Mouse (Mus musculus) CH12F3 (cell line): ENCODE measurements at regions not wholly inside any gene's neighbourhood (a gene's known extent, or its start where the extent isn't known, plus 50 kb on each side); places are given as distances from the start of the nearest gene placed in this dataset.

Experiments
- in situ Hi-C: fragments of 300-500 bp; cut with MboI; formaldehyde crosslinking; loops from 2 replicates; pipeline ENCODE4 v1.14.3; 2020; ENCODE audit warnings: low sequenced_read_pairs

- in situ Hi-C loops, result no loop called here
These were observed 79.1 kb upstream of the Pja1 start for GRCm38 (mm10) chrX:99550057-99550760.

- in situ Hi-C loops, result no loop called here
These were observed 77.4 kb upstream of the Pja1 start for GRCm38 (mm10) chrX:99548284-99549019.

- in situ Hi-C loops, result no loop called here
These were observed 73.3 kb upstream of the Pja1 start for GRCm38 (mm10) chrX:99544410-99544809.

- in situ Hi-C loops, result no loop called here
These were observed 70.8 kb upstream of the Pja1 start for GRCm38 (mm10) chrX:99541916-99542315.

GRCm38 (mm10) chrX:99540087-99540576 lies 69.1 kb upstream of the Pja1 start:
- in situ Hi-C loops, result no loop called here

GRCm38 (mm10) chrX:99539684-99540083 lies 68.6 kb upstream of the Pja1 start:
- in situ Hi-C loops, result no loop called here

GRCm38 (mm10) chrX:99537814-99538213 lies 66.7 kb upstream of the Pja1 start:
- in situ Hi-C loops, result no loop called here

- in situ Hi-C loops, result no loop called here
These were observed 63.8 kb upstream of the Pja1 start for GRCm38 (mm10) chrX:99534922-99535321.

- in situ Hi-C loops, result no loop called here
These were observed 60.1 kb upstream of the Pja1 start for GRCm38 (mm10) chrX:99531154-99531553.

- in situ Hi-C loops, result no loop called here
These were observed 59.4 kb upstream of the Pja1 start for GRCm38 (mm10) chrX:99530511-99530910.

GRCm38 (mm10) chrX:99523306-99523705 lies 52.2 kb upstream of the Pja1 start:
- in situ Hi-C loops, result loop anchor here (10.0 kb wide), 1 partner anchor 389 kb away; the partner anchor contains the start of gene Efnb1

GRCm38 (mm10) chrX:99522830-99523229 lies 51.8 kb upstream of the Pja1 start:
- in situ Hi-C loops, result loop anchor here (10.0 kb wide), 1 partner anchor 388 kb away; the partner anchor contains the start of gene Efnb1

- in situ Hi-C loops, result loop anchor here (10.0 kb wide), 1 partner anchor 387 kb away; the partner anchor contains the start of gene Efnb1
These were observed 51.2 kb upstream of the Pja1 start for GRCm38 (mm10) chrX:99522289-99522688.

GRCm38 (mm10) chrX:99521866-99522265 lies 50.8 kb upstream of the Pja1 start:
- in situ Hi-C loops, result loop anchor here (10.0 kb wide), 1 partner anchor 387 kb away; the partner anchor contains the start of gene Efnb1
